Mouse (Mus musculus) CH12.LX (cell line): ENCODE measurements around the gene Nsmce1. TPM values are rescaled to one million over a fixed set of nuclear protein-coding genes. Genes with fewer than 3 reads are reported as not detected.

Experiments used
- DNase-seq: peaks from one replicate; pipeline ENCODE4 v3.0.0-alpha.2; 2013; ENCODE audit errors: extremely low read depth
- H3K27ac ChIP-seq: 2 replicates; pipeline ENCODE4 v1.5.1; 2012; ENCODE audit warnings: low read depth, mild to moderate bottlenecking, control low read depth, moderate library complexity; ENCODE audit not compliant: insufficient read depth
- H3K27me3 ChIP-seq: replicated peaks from 2 replicates; pipeline ENCODE3; 2012; ENCODE audit warnings: inconsistent platforms
- H3K36me3 ChIP-seq, 2 experiments: replicated peaks in 1 of 2; 2 replicates each; pipeline versions ENCODE3 to v1.6.1; 2012; ENCODE audit warnings: inconsistent platforms in 1 of 2, low read length in 1 of 2, mild to moderate bottlenecking in 1 of 2, mixed read lengths in 1 of 2, moderate library complexity in 1 of 2; ENCODE audit not compliant: control insufficient read depth in 1 of 2, insufficient read depth in 1 of 2
- H3K4me1 ChIP-seq, 2 experiments: 2 replicates each; pipeline ENCODE4 v1.6.1; 2012; ENCODE audit warnings: inconsistent platforms in 1 of 2, moderate library complexity in 1 of 2; ENCODE audit not compliant: insufficient read depth in 2 of 2, control insufficient read depth in 1 of 2
- H3K4me2 ChIP-seq: 2 replicates; pipeline ENCODE4 v1.6.1; 2012; ENCODE audit warnings: low read depth, mild to moderate bottlenecking, control low read depth; ENCODE audit not compliant: poor library complexity, insufficient read depth, severe bottlenecking
- H3K4me3 ChIP-seq, 3 experiments: fragments of 150-350 bp in 1 of 3; sonication (generic) in 1 of 3; replicated peaks in 1 of 3; 2 replicates each; pipeline versions ENCODE3 to v1.5.1; 2011 to 2012; ENCODE audit warnings: low read depth in 2 of 3, low read length in 2 of 3, mild to moderate bottlenecking in 2 of 3, moderate library complexity in 2 of 3, control low read depth in 1 of 3, improper control_type of control experiment in 1 of 3, inconsistent platforms in 1 of 3, mixed read lengths in 1 of 3; ENCODE audit not compliant: poor library complexity in 1 of 3
- H3K79me2 ChIP-seq: replicated peaks from 2 replicates; pipeline ENCODE4 v1.6.1; 2012; ENCODE audit warnings: mild to moderate bottlenecking, moderate library complexity; ENCODE audit not compliant: control insufficient read depth, poor library complexity, insufficient read depth, severe bottlenecking; ENCODE audit errors: extremely low read depth
- H3K9ac ChIP-seq: 2 replicates; pipeline ENCODE4 v1.6.1; 2012; ENCODE audit warnings: low read depth, mild to moderate bottlenecking, control low read depth, moderate library complexity; ENCODE audit not compliant: insufficient read depth
- H3K9me3 ChIP-seq: replicated peaks from 2 replicates; pipeline ENCODE3; 2012; ENCODE audit warnings: low read length, inconsistent platforms, mixed read lengths
- BHLHE40 ChIP-seq: IDR thresholded peaks from 2 replicates; pipeline ENCODE4 v1.6.1; 2011; ENCODE audit warnings: mild to moderate bottlenecking, low read depth, low read length, improper control_type of control experiment
- CHD1 ChIP-seq: IDR thresholded peaks from 2 replicates; pipeline ENCODE4 v1.6.1; 2012; ENCODE audit warnings: low read depth, low read length, improper control_type of control experiment, inconsistent platforms
- E2F4 ChIP-seq: IDR thresholded peaks from 2 replicates; pipeline ENCODE4 v1.6.1; 2011; ENCODE audit warnings: low read depth, low read length, improper control_type of control experiment; ENCODE audit not compliant: insufficient replicate concordance
- ETS1 ChIP-seq: conservative IDR thresholded peaks from 2 replicates; pipeline ENCODE4 v1.6.1; 2012; ENCODE audit warnings: low read depth, mild to moderate bottlenecking, inconsistent platforms, low read length, improper control_type of control experiment, moderate library complexity
- IRF4 ChIP-seq: IDR thresholded peaks from 2 replicates; pipeline ENCODE4 v1.6.1; 2014; ENCODE audit warnings: low read depth, mild to moderate bottlenecking, inconsistent platforms, low read length, improper control_type of control experiment
- JUN ChIP-seq: IDR thresholded peaks from 2 replicates; pipeline ENCODE4 v1.6.1; 2011; ENCODE audit warnings: low read depth, mild to moderate bottlenecking, low read length, improper control_type of control experiment, moderate library complexity; ENCODE audit not compliant: insufficient read depth
- MAX ChIP-seq: IDR thresholded peaks from 2 replicates; pipeline ENCODE4 v1.6.1; 2011; ENCODE audit warnings: low read length, improper control_type of control experiment
- MEF2A ChIP-seq: IDR thresholded peaks from 2 replicates; pipeline ENCODE4 v1.6.1; 2014; ENCODE audit warnings: low read depth, mild to moderate bottlenecking, inconsistent platforms, low read length, improper control_type of control experiment, borderline replicate concordance
- NELFE ChIP-seq: IDR thresholded peaks from 2 replicates; pipeline ENCODE4 v1.6.1; 2011; ENCODE audit warnings: low read depth, low read length, improper control_type of control experiment
- PAX5 ChIP-seq: IDR thresholded peaks from 2 replicates; pipeline ENCODE4 v1.6.1; 2012; ENCODE audit warnings: low read length, inconsistent platforms, mixed read lengths
- RAD21 ChIP-seq: IDR thresholded peaks from 2 replicates; pipeline ENCODE4 v1.6.1; 2011; ENCODE audit warnings: low read depth, mild to moderate bottlenecking, low read length, improper control_type of control experiment, moderate library complexity
- RCOR1 ChIP-seq: conservative IDR thresholded peaks from 2 replicates; pipeline ENCODE4 v1.6.1; 2012; ENCODE audit warnings: low read depth, mild to moderate bottlenecking, inconsistent platforms, low read length, improper control_type of control experiment
- SIN3A ChIP-seq: IDR thresholded peaks from 2 replicates; pipeline ENCODE4 v1.6.1; 2012; ENCODE audit warnings: low read length, improper control_type of control experiment, inconsistent platforms
- SMC3 ChIP-seq: IDR thresholded peaks from 2 replicates; pipeline ENCODE4 v1.6.1; 2011; ENCODE audit warnings: low read depth, low read length, improper control_type of control experiment
- TCF12 ChIP-seq: IDR thresholded peaks from 2 replicates; pipeline ENCODE4 v1.6.1; 2014; ENCODE audit warnings: low read depth, mild to moderate bottlenecking, inconsistent platforms, low read length, improper control_type of control experiment
- ZC3H11A ChIP-seq: IDR thresholded peaks from 2 replicates; pipeline ENCODE4 v1.6.1; 2012; ENCODE audit warnings: low read depth, mild to moderate bottlenecking, inconsistent platforms, low read length, improper control_type of control experiment
- ZNF384 ChIP-seq: IDR thresholded peaks from 2 replicates; pipeline ENCODE4 v1.6.1; 2012; ENCODE audit warnings: low read depth, low read length, improper control_type of control experiment, inconsistent platforms
- dilution Hi-C: fragments of 300-500 bp; cut with MboI; formaldehyde crosslinking; loops from 2 replicates; pipeline ENCODE4 v1.14.3; 2020; ENCODE audit warnings: low sequenced_read_pairs; ENCODE audit not compliant: extremely low pct_unique_long_range_greater_than_20kb, extremely low pct_ligation_motif_present
- in situ Hi-C: fragments of 300-500 bp; cut with MboI; formaldehyde crosslinking; loops from 3 replicates; pipeline ENCODE4 v1.14.3; 2019; ENCODE audit warnings: low sequenced_read_pairs, low pct_ligation_motif_present, low pct_unique_long_range_greater_than_20kb, mixed read lengths
- polyA plus RNA-seq: library from polyadenylated mRNA; unstranded; fragments of >175 nt; gene quantifications from 2 replicates; pipeline ENCODE4 v1.2.1, GENCODE M21; 2012; ENCODE audit warnings: low read depth; ENCODE audit not compliant: insufficient read length
- total RNA-seq, 2 experiments: library from RNA; depleted of rRNA; stranded (reverse); fragments of 300-350 nt in 1 of 2; fragments of >200 nt in 1 of 2; gene quantifications; 2 replicates each; pipeline ENCODE4 v1.2.3; 2012 to 2014

Nsmce1 gene
- total and polyA plus RNA-seq, 3 experiments = 52.0 to 74.8 (median 61.9) TPM

DNA sequence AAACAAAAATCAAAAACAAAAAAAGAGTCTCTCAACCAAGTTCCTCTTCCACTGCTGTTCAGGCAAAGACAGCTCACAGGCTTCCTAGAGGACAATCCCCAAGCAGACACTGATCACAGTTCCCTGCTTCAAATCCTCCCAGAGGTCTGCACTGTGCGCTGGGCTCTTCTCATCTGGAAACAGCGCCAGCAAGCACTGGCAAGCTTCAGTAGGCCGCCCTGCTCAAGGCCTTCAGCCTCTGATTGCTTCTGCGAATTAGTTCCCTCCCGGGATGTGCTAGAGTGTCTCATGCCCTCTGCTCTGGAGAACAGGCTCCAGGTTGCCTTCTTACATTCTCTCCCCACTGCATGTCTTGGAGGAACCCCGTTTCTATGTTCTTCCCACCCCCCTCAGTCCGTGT, 6.6 kb downstream of the Nsmce1 start:
- peaks cover 3 to 15% of the 10 kb centered on the region in 2 experiments; a peak in 3 of 4 replicates for H3K4me1 ChIP-seq
- H3K9me3 ChIP-seq = no peaks in the 10 kb centered on the region

DNA sequence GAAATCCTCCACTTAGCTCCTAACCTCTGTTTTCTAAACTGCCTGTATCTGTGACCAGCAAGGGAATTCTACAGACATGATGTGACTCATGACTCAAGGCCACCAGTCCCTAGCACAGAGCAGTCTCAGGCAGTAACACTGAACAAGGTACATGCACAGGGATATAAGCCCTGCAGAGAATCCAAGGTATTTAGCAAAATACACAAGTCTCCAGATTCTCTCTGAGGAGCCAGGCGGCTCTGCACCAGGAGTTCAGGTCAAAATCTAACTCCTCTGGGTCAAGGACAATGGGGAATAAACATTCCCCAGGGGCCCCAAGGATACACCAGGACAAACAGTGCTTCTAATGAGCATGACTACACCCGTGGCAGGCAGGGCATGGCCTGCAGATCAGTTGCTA, 8.5 kb downstream of the Nsmce1 start:
- H3K4me3 ChIP-seq = no peak overlapping the region
- TF ChIP-seq BHLHE40 (no peak), E2F4 (no peak), ZC3H11A (no peak), IRF4 (no peak), PAX5 (no peak), MAX (no peak), ETS1 (no peak), RCOR1 (no peak), JUN (no peak), CHD1 (no peak), SMC3 (no peak), SIN3A (no peak)
- TF ChIP-seq, all 38 proteins: peak for 0
- Histone ChIP-seq H3K27me3 (no peaks in the 10 kb centered on the region), H3K4me1 (peaks cover 0 to 7% of the 10 kb centered on the region in 2 experiments; a peak in 2 of 4 replicates), H3K79me2 (no peaks in the 10 kb centered on the region), H3K36me3 (peaks cover 29 to 82% of the 10 kb centered on the region in 2 experiments), H3K27ac (no peak overlapping the region), H3K4me2 (no peak overlapping the region), H3K9ac (no peak overlapping the region), H3K9me3 (no peaks in the 10 kb centered on the region)
- in situ Hi-C loops = no loop called here
- DNase-seq = no peak
- dilution Hi-C loops = no loop called here

More for the DNA sequence above, 6.6 kb downstream of the Nsmce1 start:
- no peak for DNase-seq
- Histone ChIP-seq H3K4me3 (no peak overlapping the region), H3K4me2 (no peak overlapping the region), H3K27me3 (no peaks in the 10 kb centered on the region), H3K36me3 (peaks cover 27 to 86% of the 10 kb centered on the region in 2 experiments), H3K9ac (no peak overlapping the region), H3K27ac (no peak overlapping the region), H3K79me2 (no peaks in the 10 kb centered on the region)
- in situ Hi-C loops (loop anchor here (5.0 kb wide), 1 partner anchor 68 kb away; the partner anchor contains the start of gene Il4ra), dilution Hi-C loops (no loop called here)
- TF ChIP-seq RAD21 = no peak
- TF ChIP-seq NELFE = no peak
- no peak for TF ChIP-seq TCF12
- TF ChIP-seq MEF2A = no peak
- no peak for TF ChIP-seq ZNF384
